Mouse (Mus musculus) brain, embryonic 18.5 days (tissue): ENCODE measurements around the gene Msln.

Experiments used
- DNase-seq: peaks from one replicate; pipeline ENCODE4 v3.0.0-alpha.2; 2012; ENCODE audit warnings: low read depth, low spot score

Gene Msln

DNA sequence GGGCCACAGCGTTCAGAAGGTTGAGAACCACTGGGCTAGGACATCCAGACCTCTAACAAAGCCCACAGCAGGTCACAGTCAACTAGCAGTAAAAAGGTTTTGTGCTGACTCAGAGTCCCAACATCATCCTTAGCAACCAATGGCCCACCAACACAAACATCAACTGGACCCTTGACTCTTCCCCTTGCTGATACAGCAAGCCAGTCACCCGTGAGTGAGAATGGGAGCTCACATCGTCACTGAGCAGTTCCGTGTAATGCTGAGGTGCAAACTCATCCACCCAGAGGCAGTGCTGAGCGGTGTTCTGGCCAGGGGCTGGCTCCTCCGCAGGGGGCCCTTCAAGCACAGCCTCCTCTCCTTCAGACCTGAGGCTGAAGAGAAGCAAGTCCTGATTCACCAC is 28.9 kb downstream of the Msln start:
- no peak for DNase-seq

DNA sequence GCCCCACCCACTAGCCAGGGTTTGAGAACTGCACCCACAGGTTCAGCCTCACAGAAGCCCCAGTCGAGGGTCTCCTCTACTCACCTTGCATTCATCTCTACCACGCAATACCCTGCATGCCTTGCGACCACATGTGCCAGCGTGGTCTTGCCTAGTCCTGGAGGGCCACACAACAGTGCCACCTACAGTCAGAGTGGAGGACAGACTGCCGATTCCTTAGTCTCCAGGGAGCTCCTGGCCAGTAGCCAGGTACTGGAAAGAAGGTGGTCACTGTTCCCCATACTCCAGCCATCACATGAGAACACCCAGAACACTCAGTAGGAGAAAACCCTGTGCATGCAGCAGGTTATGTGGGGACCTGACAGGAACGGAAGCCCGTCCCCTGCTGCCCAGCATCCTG is 30.3 kb downstream of the Msln start:
- no peak for DNase-seq

DNA sequence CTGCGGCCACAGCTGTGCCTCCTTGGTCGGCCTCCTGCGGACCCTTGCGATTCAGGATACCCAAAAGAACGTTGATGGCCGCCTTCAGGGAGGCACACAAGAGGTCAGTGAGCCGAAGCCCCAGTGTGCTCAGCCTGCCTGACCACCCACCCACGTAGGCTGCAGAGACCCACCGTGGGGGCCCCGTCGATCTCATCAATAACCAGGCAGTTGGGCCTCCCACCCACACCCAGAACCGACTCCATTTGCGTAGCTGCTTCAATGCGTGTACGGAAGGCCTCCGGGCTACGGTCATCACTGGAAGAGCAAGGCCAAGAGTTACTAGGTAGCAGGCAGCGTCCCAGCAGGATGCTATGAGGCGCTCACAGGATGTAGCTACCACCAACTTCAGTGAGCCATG is 30.7 kb downstream of the Msln start:
- no peak for DNase-seq

DNA sequence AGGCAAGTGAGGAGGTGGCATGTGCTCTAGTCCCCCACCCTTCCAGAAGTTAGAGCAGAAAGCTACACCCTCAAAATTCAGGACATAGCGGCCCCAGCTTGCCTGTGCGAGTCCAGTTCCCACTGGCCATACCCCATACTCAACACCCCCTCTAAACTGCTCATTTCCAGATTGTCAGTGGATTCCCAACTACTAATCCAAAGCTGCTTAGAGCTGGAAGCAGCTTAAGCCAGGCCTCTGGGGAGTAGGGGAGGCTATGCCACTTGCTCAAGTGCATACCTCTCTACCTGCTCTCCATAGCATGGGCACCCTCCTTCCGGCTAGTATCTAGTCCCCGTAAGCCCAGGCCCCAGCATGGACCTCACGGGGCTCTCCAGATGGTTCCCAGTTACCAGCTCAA is 32.7 kb downstream of the Msln start:
- no peak for DNase-seq

DNA sequence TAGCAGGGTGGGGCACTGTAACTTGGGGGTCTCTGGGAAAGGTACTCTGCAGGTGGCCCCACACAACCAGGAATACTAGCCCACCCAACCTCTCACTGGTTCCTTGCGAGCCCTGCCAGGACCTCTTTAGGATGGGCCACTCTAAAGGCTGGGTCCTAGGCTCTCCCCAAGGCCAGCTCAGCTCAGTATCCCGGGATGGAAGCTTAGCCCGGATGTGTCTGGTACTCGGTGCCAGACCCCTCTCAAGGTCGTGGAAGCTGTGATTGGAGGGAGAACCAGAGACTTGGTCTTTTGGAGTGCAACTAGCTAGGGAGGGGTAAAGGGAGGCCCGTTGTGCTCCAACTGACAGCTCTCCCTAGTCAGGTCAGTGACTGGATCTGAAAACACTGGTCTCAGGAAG is 36.5 kb downstream of the Msln start:
- DNase-seq: no peak

DNA sequence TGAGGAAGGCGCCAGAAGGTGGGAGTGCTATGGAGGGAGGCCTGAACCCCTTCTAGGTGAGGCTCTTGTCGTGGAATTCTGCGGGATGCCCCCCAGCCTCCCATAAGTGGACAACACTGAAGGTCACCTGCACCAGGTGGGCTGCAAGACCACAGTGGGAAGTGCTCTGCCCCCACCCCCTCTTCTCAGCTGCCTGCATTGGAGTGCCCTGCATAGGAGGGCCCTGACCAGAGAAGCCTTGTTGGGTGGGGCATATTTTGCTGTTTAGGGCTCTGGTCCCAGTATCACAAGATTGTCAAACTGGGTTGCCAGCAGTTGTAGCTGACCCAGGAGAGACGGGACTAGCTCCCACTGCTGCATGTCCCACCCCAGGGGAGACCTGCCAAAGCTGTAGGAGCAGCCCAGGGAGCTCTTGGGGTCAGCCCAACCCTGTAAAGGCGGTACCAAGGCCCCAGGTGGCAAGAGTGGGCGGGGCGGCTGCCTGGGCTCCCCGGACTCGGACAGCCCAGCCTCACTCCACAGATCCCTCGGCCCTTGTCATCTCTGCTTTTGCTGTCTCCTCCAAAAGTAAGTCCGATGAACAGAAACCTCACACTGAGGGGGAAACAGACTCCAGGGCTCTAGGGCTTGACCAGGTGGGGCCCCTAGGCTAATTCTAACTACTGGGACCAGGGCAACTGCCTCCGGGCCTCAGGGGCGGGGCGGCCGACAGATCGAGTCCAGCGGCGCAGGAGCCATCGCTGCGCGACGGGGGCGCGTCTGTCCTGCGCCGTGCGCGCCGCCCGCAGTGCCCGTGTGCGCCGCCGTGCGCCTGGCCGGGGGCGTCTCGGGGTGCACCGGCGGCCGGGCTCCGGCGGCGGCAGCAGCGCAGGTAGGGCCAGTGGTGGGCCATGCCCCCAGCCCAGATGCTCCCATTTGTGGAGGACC is 37.2 kb downstream of the Msln start, which contains the start of gene Gng13:
Gene Gng13, plus strand, starts transcription at position 461 of the 927 bp plus-strand sequence.
- DNase-seq: no peak

DNA sequence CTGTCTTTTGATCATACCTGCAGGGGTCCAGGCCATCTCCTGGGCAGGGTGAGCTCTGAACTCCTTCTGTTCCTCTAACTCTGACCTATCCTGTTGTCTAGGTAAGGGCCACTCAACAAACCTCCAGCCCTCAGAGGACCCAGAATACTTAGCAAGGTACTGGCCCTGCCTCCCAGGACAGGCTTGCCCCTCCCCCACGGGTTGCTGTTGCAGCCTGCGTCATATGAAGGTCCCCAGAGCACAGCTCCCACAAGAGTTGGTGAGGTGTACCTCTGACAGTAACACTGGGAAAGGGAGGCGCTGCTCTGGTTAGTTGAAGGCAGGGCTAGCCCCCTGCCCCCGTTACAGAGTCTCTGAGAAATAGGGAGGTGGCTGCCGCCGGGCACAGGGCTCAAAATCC is 38.0 kb downstream of the Msln start:
- DNase-seq: no peak

DNA sequence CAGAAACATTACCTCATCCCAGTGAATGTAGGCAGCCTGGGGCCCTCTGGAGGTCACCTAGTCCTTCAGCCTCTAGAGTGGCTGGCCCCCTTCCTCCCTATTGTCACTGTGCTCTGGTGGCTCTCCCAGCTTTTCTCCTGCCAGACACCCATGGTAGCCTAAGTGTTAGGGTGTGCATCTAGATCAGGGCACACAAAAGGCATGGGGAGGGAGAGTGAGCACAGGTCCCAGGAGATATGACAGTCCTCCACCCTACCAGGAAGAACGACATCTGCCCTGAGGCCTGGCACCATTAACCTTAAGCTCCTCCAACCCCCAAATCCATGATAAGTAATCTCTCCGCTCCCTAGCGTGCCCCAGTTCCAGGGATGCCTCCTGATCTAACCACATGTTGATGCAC is 38.6 kb downstream of the Msln start:
- no peak for DNase-seq

DNA sequence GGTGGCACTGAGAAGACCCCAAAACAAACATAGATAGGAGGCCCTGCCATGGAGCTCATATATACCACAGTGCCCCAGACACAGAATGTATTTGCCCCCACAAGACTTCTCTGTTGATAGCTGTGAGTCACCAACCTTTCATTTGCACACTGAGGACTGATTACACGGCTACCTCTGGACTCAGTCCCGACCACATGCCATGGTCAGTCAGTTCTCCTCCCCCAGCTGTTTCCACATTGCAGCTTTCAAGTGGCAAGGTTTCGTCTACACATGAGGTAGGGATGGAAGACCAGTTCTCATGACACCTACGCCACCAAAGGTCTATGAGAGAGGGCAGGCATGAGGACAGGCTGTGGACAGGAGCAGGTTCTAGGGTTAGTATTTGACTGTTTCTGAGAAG is 43.0 kb downstream of the Msln start:
- DNase-seq: no peak

DNA sequence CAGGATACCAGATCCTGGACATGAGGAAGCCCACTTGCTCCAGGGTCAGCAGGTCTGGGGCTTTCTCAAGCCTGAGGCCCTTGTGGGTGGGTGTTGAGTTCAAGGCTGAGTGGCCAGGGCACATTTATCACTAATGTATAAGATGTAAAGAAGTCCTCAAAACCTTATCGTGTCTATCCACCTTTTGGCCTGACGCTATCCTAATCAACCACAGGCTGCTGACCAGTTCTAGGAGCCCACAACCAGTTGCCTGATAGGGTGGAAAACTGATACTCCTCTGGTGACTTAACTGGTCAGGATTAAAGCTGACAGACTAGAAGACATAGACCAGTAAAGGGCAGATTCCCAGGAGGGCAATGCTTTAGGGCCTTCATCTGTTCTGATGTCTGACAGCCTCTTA is 44.2 kb downstream of the Msln start:
- no peak for DNase-seq

DNA sequence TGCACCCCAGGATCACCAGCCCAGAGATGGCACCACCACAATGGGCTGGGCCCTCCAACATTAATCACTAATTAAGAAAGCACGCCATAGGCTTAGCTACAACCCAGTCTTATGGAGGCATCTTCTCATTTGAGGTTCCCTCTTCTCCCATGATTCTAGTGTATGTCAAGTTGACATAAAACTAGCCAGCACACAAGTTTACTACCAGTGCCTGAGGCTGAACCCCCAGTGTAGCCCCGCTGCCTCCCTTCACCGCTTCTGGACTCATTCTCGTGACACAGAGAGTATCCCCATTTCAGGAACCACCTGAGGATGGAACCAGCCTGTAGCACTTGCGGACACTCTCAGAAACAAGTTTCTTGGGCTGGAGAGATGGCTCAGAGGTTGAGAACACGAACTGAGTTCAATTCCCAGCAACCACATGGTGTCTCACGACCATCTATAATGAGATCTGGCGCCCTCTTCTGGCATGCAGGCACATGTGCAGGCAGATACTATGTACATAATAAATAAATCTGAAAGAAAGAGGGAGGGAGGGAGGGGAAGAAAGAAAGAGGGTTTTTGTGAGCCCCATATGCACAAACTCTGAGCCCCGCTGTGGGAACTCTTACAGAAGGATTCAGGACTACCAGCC is 53.2 kb downstream of the Msln start:
- no peak for DNase-seq
